Mouse (Mus musculus) neutrophil, adult 5-6 weeks (primary cell): ENCODE data around the gene Babam2. TPM values are rescaled to one million over a fixed set of nuclear protein-coding genes. Genes with fewer than 3 reads are reported as not detected.

Source experiments
- ATAC-seq: fragments of 151-379, 151-347 bp; 2 replicates; pipeline ENCODE4 v1.8.0; 2017; ENCODE audit warnings: mild to moderate bottlenecking, moderate TSS enrichment; ENCODE audit not compliant: insufficient number of reproducible peaks, poor library complexity, low FRiP score, severe bottlenecking; ENCODE audit errors: extremely low read depth
- total RNA-seq: library from RNA; stranded (forward); fragments of 200-1000 nt; gene quantifications from 2 replicates; pipeline ENCODE4 v1.2.3, GENCODE M21; 2017

Babam2 gene
- total RNA-seq, 1 experiment from 2014 or later = 51.3 TPM

DNA sequence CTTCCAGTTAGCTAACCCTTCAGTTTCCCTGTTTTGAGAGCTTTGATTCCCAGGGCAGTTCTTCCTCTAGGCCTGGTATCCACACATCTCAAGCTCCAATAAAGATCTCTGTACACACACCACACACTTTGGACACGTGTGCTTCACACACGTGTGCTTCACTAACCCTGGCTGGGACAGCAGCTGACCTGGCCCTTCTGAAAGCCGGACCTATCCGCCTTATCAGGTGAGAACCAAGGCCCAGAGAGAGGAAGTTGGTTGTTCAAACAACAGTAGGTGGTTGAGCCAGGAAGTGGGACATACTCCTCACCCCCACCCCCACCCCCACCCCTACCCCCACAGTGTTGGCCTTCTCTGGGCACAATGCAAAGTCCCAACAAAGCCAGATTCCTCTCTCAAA is 413.2 kb downstream of the Babam2 start:
- peak; percentile 28; the same call in 1 of the 2 replicates for ATAC-seq

DNA sequence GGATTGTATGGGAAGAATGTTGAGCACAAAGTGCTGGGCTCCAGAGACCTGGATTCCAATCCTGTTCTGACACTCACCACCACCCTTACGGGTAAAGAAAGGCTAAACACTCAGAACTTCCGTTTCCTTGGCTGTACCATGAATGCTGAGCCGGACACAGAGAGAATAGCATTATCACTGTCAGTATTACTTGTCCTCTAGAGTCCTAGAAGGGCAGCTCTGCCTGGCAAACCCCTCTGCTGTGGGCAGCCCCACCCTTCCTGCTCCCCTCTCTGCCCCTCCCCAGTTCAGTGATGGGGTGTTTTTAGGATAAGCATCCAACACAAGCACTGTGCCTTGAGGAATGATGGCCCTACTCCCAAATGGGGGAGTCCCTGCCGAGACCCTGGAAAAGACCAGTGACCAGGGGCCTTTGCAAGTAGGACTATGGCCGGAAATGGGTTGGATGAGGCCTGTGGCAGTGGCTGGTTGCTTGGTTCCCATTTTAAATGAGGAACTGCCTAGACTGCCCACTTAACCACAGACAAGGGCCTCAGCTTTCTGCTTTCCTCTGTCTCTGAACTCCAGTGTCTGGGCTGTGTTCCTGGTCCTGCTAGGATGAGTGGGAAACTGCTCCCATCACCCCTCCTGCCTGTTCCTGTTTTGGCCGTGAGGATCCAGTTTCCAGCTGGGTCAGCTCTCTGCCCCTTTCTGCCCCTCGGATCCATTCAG is 414.9 kb downstream of the Babam2 start:
- peak; percentile 74 for ATAC-seq

DNA sequence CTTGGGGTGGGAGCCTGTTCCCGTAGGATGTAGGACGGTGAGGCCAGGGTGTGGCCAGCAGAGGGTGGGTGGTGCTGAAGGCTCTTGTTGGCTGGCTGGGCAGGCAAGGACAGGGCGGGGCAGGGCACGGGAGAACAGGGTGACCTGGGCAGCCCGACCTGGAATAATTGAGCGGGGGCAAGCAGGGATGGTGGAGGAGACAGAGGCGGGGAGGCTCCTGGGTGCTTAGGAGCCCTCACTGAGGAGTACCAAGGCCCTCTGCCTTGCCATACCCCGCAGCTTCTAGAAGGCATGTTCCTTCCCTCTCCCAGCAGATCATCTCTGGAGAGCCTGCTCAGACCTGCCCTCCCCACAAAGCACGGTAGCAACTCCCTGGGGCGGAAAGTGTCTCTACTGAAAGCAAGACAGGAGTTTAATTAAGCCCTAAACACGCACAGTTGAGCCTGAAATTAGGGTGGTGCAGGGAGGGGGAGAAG is 423.5 kb downstream of the Babam2 start:
- ATAC-seq = no peak

DNA sequence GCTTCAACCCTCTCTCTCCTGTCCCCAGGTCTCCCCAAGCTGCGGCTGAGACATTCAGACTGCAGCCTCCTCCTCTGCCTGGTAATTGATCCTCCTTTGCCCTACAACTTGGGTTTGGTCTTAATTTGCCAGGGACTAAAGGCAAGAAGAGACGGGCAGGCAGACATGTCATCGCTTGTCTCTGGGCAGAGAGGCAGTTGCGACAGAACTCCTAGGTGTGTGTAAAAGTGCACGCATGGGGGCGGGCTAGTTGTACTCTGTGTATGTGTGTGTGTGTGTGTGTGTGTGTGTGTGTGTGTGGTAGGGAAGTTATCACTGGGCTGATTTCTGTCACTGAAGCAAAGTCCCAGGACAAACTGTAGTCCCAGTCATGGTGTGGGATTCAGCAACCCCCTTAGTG is 424.5 kb downstream of the Babam2 start:
- ATAC-seq = peak; percentile 65

DNA sequence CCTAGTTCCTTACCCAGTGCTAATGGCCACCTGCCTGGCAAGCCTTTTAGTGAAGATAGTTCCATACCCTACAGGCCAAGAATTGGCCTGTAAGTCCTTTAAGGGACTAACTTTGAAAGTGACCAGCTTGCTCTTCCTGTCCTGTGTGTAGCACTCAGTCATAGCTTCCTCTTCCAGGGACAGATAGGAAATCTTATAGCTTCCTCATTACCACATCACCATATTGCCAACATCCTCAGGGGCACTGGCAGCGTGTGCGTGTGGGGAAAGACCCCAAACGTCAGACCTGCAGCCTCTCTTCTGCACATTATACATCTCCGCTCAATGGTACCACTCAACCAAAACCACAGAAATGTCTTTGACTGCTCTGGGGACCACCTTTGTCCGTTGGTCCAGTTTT is 424.9 kb downstream of the Babam2 start:
- ATAC-seq = peak; percentile 76

DNA sequence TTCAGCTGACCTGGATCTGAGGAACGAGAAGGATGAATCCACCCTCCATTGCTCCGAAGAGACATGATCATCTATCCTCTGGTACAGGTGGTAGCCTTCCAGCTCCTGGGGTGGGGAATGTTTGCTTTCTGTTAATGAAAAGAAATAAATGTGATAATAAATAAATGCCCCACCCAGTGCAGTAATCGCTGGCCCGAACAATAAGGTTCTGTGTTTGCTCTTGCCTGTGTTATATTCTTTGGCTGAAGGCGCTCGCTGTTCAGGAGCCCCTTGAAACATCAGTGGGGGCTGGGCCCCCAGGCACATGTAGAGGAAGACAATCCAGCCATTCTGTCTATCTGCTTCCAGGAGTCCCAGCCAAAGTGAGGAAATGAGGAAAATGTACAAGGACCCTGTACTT is 427.5 kb downstream of the Babam2 start:
- ATAC-seq = no peak

DNA sequence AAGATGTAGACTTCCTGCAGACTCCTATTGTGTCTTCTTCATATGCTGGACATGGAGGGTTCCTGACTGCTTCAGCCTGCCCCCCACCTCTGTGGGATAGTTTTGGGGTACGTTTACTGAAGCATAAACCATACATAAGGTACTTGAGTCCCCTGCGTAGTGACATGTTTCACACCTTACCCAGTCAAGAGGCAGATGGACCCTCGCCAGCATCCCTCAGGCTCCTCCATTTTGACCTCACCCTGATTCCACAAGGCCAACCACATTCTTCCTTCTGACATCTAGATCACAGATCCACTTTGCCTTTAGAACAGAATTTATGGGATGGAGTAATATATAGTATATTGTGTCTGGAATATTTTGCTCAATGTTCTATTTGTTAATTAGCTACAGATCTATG is 429.7 kb downstream of the Babam2 start:
- no peak for ATAC-seq

DNA sequence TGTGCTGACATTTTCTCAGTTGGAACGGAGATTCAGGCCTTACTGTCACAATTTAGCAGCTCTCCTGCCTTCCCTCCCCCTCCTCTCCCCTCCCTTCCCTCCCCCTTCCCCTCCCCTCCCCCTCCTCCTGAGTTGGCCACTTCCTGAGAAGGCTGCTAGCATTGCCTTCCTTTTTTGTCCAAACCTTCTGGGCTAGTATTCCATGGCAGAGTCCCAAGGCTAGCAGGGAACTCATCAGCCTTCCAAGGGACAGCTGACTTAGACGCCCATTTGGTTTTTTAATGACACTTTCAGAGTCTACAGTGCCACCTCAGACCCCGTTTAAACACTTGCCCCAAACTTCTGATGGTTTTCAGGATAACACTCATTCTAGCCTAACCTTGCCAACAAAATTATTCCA is 430.4 kb downstream of the Babam2 start:
- no peak for ATAC-seq

DNA sequence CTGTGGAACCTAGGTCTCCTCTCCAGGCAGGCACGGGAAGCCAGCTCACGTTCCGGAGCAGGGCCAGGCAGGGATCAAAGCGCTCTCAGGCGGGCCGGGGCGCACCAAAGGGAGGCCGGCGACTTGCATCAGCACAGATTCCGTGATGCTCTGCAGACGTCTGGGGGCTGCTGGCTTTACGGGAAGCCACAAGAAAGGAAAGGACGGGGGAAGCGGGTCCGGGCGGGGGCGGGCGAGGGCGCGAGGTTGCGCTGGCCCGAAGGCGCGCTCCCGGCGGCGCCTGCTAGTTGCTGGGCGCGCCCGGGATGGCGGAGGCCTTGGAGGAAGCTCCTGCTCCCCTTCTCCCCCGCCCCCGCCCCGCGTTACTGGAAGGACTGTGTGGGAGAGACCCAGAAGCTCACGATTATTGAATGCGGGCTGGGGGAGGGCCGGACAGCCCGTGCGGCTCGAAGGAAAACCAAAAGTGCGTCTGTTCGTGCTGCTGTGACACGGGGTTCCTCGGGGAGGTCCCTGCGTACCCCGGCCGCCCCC is 435.6 kb downstream of the Babam2 start:
- no peak for ATAC-seq

DNA sequence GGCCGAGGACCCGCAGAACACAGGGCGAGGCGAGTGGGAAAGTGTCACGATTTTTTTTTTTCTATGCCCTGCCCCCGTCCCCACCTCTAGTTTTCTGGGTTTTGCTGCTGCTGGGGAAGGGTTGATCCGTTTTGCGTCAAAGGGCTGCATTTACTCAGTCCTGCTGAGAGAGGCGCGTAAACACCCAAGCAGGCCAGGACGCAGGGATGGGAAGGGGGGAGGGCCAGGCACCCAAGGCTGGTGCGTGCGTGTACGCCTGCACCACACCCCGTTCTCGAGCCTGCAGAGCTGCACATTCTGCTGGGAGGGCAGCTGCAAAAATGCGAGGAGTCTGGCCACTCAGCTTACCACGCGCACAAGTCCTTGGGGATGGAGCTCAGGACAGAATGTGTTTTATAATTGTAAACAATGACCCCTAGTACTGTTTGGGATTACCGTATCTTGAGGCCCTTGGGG is 436.1 kb downstream of the Babam2 start:
- ATAC-seq = peak; percentile 37

DNA sequence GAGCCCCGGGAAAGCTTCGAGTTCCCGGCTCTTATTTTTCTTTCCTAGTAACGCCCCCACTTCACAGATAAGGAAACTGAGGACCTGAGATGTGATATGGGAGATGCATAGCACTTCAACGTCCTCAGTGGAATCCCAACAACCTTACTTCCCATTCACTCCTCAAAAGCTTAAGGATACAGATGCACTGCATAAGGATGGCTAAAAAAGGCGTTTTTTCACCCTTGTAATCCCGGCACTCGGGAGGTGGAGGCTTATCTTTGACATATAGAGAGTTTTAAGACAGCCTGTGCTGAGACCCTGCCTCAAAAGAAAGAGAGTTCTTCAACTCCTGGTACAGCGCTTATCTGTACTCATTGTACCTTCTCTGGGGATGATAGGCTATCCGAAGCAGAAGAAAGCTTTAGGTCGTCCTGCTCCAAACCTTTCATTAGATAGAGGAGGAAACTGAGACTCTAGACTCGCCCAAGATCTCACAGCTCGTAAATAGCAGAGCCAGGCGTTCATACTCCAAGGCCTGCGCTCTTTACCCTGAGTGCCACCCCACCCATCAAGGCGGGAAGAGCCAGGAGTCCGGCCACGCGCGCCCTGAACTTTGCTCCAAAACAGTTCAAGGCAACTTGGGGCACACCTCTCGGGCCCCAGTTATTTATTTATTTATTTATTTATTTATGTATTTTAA is 436.7 kb downstream of the Babam2 start:
- no peak for ATAC-seq

Other genes with a start within 250 kb of the Babam2 start
- 38.9 and 42.7 TPM in 2 replicates for gene Zfp512, start 245.3 kb upstream of the Babam2 start, total RNA-seq
- gene 4930548H24Rik, start 211.9 kb upstream of the Babam2 start, total RNA-seq = 0.86 and 1.2 TPM in 2 replicates
- 20.5 and 26.8 TPM in 2 replicates for gene Gpn1, start 202.9 kb upstream of the Babam2 start, total RNA-seq
- gene Slc4a1ap, start 170.7 kb upstream of the Babam2 start, total RNA-seq = 97.4 and 104 TPM in 2 replicates
- gene Supt7l, start 169.9 kb upstream of the Babam2 start, total RNA-seq = 15.3 and 16.2 TPM in 2 replicates
- gene Mrpl33, start 100.7 kb upstream of the Babam2 start, total RNA-seq = 244 and 247 TPM in 2 replicates
- 3.6 and 7.2 TPM in 2 replicates for gene Rbks, start 57 bp upstream of the Babam2 start, total RNA-seq